Mouse (Mus musculus) cortical plate, adult 2 months (tissue): ENCODE results near the gene Kl.

ENCODE experiments used
- CTCF ChIP-seq: fragments of 200-500 bp; IDR thresholded peaks from 2 replicates; pipeline ENCODE4 v1.5.1; 2011; ENCODE audit warnings: mild to moderate bottlenecking, control low read depth, low read length; ENCODE audit not compliant: insufficient read depth; ENCODE audit errors: extremely low read depth
- POLR2A ChIP-seq: fragments of 200-500 bp; IDR thresholded peaks from 2 replicates; pipeline ENCODE4 v1.6.1; 2011; ENCODE audit warnings: mild to moderate bottlenecking, low read length, control low read depth; ENCODE audit not compliant: insufficient read depth; ENCODE audit errors: extremely low read depth

DNA sequence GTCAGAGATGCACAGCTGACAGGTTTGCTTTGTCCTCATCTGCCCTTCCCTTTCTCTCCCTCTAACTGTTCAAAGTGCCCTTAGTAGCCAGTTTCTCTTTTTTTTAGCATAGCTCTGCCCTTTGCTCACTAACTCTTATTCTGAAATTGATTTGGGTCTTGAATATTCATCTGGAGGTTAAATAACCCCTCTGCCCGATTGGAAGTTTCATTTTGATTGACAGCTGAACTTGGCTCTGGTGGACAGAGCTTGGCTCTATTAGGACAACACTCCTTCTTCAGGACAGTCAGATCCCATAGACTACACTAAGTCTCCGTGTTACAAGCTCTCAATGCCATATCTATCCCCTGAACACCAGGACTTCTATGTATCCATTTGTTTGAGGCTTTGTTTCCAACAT is 19.8 kb upstream of the Kl start:
- TF ChIP-seq CTCF (no peak), POLR2A (no peak)
